Mouse (Mus musculus) spleen, adult 2 months (tissue): ENCODE measurements around the gene Trim46. TPM values are rescaled to one million over a fixed set of nuclear protein-coding genes. Genes with fewer than 3 reads are reported as not detected.

Source experiments
- DNase-seq, 2 experiments: peaks; one replicate each; pipeline versions ENCODE4 v3.0.0 to v3.0.0-alpha.2; 2012 to 2021; ENCODE audit warnings: low spot score in 2 of 2, low read depth in 1 of 2
- H3K27ac ChIP-seq: fragments of 200-500 bp; 2 replicates; pipeline ENCODE4 v1.5.1; 2012; ENCODE audit warnings: low read length, inconsistent platforms; ENCODE audit not compliant: insufficient read depth
- H3K27me3 ChIP-seq: fragments of 200-500 bp; 2 replicates; pipeline ENCODE4 v1.6.1; 2012; ENCODE audit warnings: mild to moderate bottlenecking, moderate library complexity, low read length, inconsistent platforms; ENCODE audit not compliant: control insufficient read depth, insufficient read depth
- H3K36me3 ChIP-seq: fragments of 200-500 bp; 2 replicates; pipeline ENCODE4 v1.6.1; 2012; ENCODE audit warnings: mild to moderate bottlenecking, low read length, inconsistent platforms; ENCODE audit not compliant: control insufficient read depth, insufficient read depth
- H3K4me1 ChIP-seq: fragments of 200-500 bp; 2 replicates; pipeline ENCODE4 v1.6.1; 2011; ENCODE audit warnings: inconsistent platforms; ENCODE audit not compliant: control insufficient read depth, insufficient read depth, insufficient read length
- H3K4me3 ChIP-seq: fragments of 200-500 bp; 2 replicates; pipeline ENCODE4 v1.5.1; 2011; ENCODE audit warnings: mild to moderate bottlenecking, inconsistent platforms; ENCODE audit not compliant: insufficient read depth, insufficient read length; ENCODE audit errors: extremely low read depth
- CTCF ChIP-seq: fragments of 200-500 bp; IDR thresholded peaks from 2 replicates; pipeline ENCODE4 v1.5.1; 2011; ENCODE audit warnings: mild to moderate bottlenecking, inconsistent platforms; ENCODE audit not compliant: insufficient read depth, insufficient read length, insufficient replicate concordance; ENCODE audit errors: extremely low read depth
- POLR2A ChIP-seq: fragments of 200-500 bp; IDR thresholded peaks from 2 replicates; pipeline ENCODE4 v1.6.1; 2011; ENCODE audit warnings: low read depth, low read length, inconsistent platforms
- WGBS: fragments of 180-500 bp; shearing (Covaris S2); methylation state at CpG from one replicate; pipeline ENCODE4 v1.1.7; 2018; 5-methylcytosine and 5-hydroxymethylcytosine counted together
- polyA plus RNA-seq: library from polyadenylated mRNA; depleted of rRNA; stranded (reverse); fragments of >200 nt; gene quantifications from 2 replicates; pipeline ENCODE4 v1.2.3, GENCODE M21; 2012; rRNA removed

Trim46 gene
- polyA plus RNA-seq, result 3.6 and 5.4 TPM in 2 replicates

- H3K4me1 ChIP-seq, result peaks cover 32% of the 10 kb centered on the region
- no peaks in the 10 kb centered on the region for H3K36me3 ChIP-seq
- peak within 1 kb of the TSS; percentile 90 for H3K4me3 ChIP-seq
- no peaks in the 10 kb centered on the region for H3K27me3 ChIP-seq
- H3K27ac ChIP-seq, result peak within 1 kb of the TSS; percentile 51
- under 1% methylated on average over 42 of the region's 42 CpGs for WGBS
- peak; percentile 78 to 83 for DNase-seq
- TF ChIP-seq CTCF (peak; percentile 88; the same call in 1 of the 2 replicates), POLR2A (no peak; the same call in 1 of the 2 replicates)
These were observed at the start of gene Trim46 for GRCm38 (mm10) chr3:89246261-89247100. TSS of gene Trim46 (minus strand) at chr3:89246309.

GRCm38 (mm10) chr3:89295685-89296230, 49.6 kb upstream of the Trim46 start:
- no peak overlapping the region for H3K27ac ChIP-seq
- no peaks in the 10 kb centered on the region for H3K36me3 ChIP-seq
- DNase-seq, result no peak
- H3K27me3 ChIP-seq, result no peaks in the 10 kb centered on the region
- 52% methylated on average over 8 of the region's 8 CpGs for WGBS
- no peak overlapping the region for H3K4me3 ChIP-seq
- TF ChIP-seq POLR2A, result no peak
- H3K4me1 ChIP-seq, result peaks cover 22% of the 10 kb centered on the region

GRCm38 (mm10) chr3:89294195-89294594, 48.1 kb upstream of the Trim46 start:
- Histone ChIP-seq H3K27ac (no peak overlapping the region), H3K4me1 (peaks cover 18% of the 10 kb centered on the region), H3K27me3 (no peaks in the 10 kb centered on the region), H3K36me3 (no peaks in the 10 kb centered on the region), H3K4me3 (no peak overlapping the region)
- TF ChIP-seq CTCF, result no peak
- TF ChIP-seq POLR2A, result no peak
- 87% methylated on average over 5 of the region's 5 CpGs for WGBS
- DNase-seq, result no peak

- 88% methylated on average over 11 of the region's 11 CpGs for WGBS
These were observed 47.3 kb upstream of the Trim46 start for GRCm38 (mm10) chr3:89293247-89293918.

GRCm38 (mm10) chr3:89292303-89292702, 46.2 kb upstream of the Trim46 start:
- Histone ChIP-seq H3K4me3 (no peak overlapping the region), H3K27me3 (no peaks in the 10 kb centered on the region), H3K4me1 (peaks cover 14% of the 10 kb centered on the region), H3K27ac (no peak overlapping the region), H3K36me3 (no peaks in the 10 kb centered on the region)
- no peak for DNase-seq
- WGBS, result 27% methylated on average over 5 of the region's 5 CpGs
- TF ChIP-seq POLR2A, result no peak
- TF ChIP-seq CTCF, result no peak

More at GRCm38 (mm10) chr3:89293247-89293918, 47.3 kb upstream of the Trim46 start:
- TF ChIP-seq CTCF (no peak), POLR2A (no peak)
- no peak overlapping the region for H3K4me3 ChIP-seq
- no peaks in the 10 kb centered on the region for H3K36me3 ChIP-seq
- peaks cover 18% of the 10 kb centered on the region for H3K4me1 ChIP-seq
- no peaks in the 10 kb centered on the region for H3K27me3 ChIP-seq
- no peak overlapping the region for H3K27ac ChIP-seq
- no peak for DNase-seq

GRCm38 (mm10) chr3:89291874-89292273, 45.8 kb upstream of the Trim46 start:
- no peak for TF ChIP-seq CTCF
- TF ChIP-seq POLR2A, result no peak
- H3K27ac ChIP-seq, result no peak overlapping the region

More at GRCm38 (mm10) chr3:89291874-89292273, 45.8 kb upstream of the Trim46 start:
- Histone ChIP-seq H3K4me3 (no peak overlapping the region), H3K36me3 (no peaks in the 10 kb centered on the region), H3K27me3 (no peaks in the 10 kb centered on the region), H3K4me1 (peaks cover 10% of the 10 kb centered on the region)
- no peak for DNase-seq
- 51% methylated on average over 10 of the region's 10 CpGs for WGBS
